Mouse (Mus musculus): ENCODE data around the gene Cox17.

DNA sequence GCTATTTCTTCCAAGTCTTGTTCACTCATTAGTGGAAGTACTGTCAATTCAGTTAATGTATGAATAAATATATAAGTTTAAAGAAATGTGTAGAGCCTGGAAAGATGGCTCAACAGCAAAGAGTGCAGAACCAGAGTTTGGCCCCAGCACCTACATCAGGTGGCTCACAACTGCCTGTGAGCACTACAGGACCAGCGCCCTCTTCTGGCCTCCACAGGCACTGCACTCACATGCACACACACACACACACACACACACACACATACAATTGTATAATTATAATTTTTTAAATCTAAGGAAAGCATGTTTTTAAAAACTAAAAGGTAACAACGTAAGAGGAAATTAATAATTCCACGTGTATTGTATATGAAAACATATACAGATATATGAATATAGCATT, 17.5 kb upstream of the Cox17 start:
- TF ChIP-seq CTCF (IDR thresholded peaks at IDR 0.05; ENCODE audit: low read depth, low read length), result peak; percentile 28; the same call in 1 of the 2 replicates
- no peak for TF ChIP-seq POLR2A (IDR thresholded peaks at IDR 0.05; ENCODE audit: borderline replicate concordance, low read depth, low read length)

Data from bone marrow macrophage, adult 2 months (primary cell).